In the genomic region with DNA sequence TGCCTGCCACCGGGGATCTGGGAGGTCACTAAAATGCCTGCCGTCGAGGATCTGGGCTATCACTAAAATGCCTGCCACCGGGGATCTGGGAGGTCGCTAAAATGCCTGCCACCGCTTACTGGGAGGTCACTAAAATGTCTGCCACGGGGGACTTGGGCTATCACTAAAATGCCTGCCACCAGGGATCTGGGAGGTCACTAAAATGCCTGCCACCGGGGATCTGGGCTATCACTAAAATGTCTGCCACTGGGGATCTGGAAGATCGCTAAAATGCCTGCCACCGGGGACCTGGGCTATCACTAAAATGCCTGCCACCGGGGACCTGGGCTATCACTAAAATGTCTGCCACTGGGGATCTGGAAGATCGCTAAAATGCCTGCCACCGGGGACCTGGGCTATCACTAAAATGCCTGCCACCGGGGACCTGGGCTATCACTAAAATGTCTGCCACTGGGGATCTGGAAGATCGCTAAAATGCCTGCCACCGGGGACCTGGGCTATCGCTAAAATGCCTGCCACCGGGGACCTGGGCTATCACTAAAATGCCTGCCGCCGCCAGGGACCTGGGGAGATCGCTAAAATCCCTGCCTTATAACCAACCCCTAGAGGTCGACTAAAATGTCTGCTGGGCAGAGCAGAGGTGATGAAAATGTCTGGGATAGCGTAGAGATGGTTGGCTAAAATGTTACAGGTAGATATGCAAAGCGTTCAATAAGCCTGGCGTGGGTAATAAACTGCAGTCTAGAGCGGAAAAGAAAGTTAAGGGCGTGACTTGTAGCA, we compare ENCODE assay signal across 15 mouse cellular contexts. TPM values are rescaled to one million over a fixed set of nuclear protein-coding genes. Genes with fewer than 3 reads are reported as not detected.
"Had no signal": no experiment of that assay in that cellular context is flagged by ENCODE, and none has a peak within 500 bp of the region (broad histone marks: within the 10 kb centered on the region; RNA-seq: fewer than 3 reads in every experiment).

No protein-coding gene starts in this region.

RNA-seq across cellular contexts. Expression of gene Gm26992, which starts 27.3 kb away (rescaled TPM):
- total RNA-seq: megakaryocyte, adult 5-6 weeks had no signal
- polyA plus RNA-seq: lung, embryonic 14.5 days; lung, embryonic 16.5 days; midbrain, embryonic 10.5 days; midbrain, embryonic 12.5 days; midbrain, embryonic 14.5 days; midbrain, embryonic 16.5 days; myocyte; neural tube, embryonic 11.5 days; neural tube, embryonic 13.5 days; neural tube, embryonic 15.5 days; small intestine, adult 2 months; stomach, embryonic 14.5 days; stomach, embryonic 16.5 days had no signal

RNA-seq across cellular contexts. Expression of gene Tsx, which starts 34.9 kb away (rescaled TPM):
- total RNA-seq: megakaryocyte, adult 5-6 weeks; megakaryocyte-erythroid progenitor cell, adult 5-6 weeks had no signal
- polyA plus RNA-seq: midbrain, embryonic 16.5 days; myocyte had no signal
